Mouse (Mus musculus) liver, postnatal 0 days (tissue): ENCODE results near the gene Smarca5.

Source experiments
- CTCF ChIP-seq: sonication (generic); IDR thresholded peaks from 2 replicates; pipeline ENCODE4 v1.5.1; 2016; ENCODE audit warnings: antibody characterized with exemption, low read depth
- EP300 ChIP-seq: IDR thresholded peaks from 2 replicates; pipeline ENCODE4 v1.6.1; 2016; ENCODE audit warnings: antibody characterized with exemption, low read depth, mild to moderate bottlenecking

DNA sequence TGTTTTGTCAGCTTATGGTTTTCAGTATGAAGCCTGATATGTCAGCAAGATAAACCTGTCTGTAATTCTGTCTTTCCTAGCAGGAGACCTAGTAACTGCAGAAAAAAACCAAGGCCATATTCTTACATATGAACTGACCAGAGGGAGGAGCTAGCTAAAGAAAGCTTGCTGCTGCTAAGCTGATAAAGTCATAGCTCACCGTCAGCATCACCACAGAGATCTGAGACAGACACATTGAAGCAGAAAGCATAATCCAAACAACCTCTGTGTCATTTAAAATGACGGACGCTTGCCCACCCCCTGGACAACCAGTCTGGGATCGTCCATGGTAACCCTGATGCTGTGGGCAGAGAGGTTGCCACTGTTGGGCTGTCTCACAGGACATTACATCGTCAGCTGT is 56.7 kb downstream of the Smarca5 start:
- TF ChIP-seq CTCF (no peak), EP300 (peak; percentile 58)
